Mouse (Mus musculus): Measurements from ENCODE around the gene Olfr574. TPM values are rescaled to one million over a fixed set of nuclear protein-coding genes. Genes with fewer than 3 reads are reported as not detected.

Olfr574 gene
- polyA plus RNA-seq, 1 experiment from 2014 or later, result not detected

- no peak within 1 kb of the TSS for H3K4me2 ChIP-seq (replicated peaks)
- H3K4me3 ChIP-seq, result no peak within 1 kb of the TSS
- H3K4me1 ChIP-seq, result no peaks in the 10 kb centered on the region
- 61% methylated on average over 2 of the region's 2 CpGs for WGBS
- no peaks in the 10 kb centered on the region for H3K36me3 ChIP-seq
- H3K9ac ChIP-seq, result no peak within 1 kb of the TSS
- no peak within 1 kb of the TSS for H3K27ac ChIP-seq
- no peaks in the 10 kb centered on the region for H3K27me3 ChIP-seq
- no peak for ATAC-seq (ENCODE audit: low FRiP score)
- H3K9me3 ChIP-seq (replicated peaks), result no peaks in the 10 kb centered on the region
Measured at GRCm38 (mm10) chr7:102962360-102962759, 14.1 kb downstream of the Olfr574 start, which contains the start of gene Olfr576. Gene Olfr576, plus strand, starts transcription at chr7:102962660.

DNA sequence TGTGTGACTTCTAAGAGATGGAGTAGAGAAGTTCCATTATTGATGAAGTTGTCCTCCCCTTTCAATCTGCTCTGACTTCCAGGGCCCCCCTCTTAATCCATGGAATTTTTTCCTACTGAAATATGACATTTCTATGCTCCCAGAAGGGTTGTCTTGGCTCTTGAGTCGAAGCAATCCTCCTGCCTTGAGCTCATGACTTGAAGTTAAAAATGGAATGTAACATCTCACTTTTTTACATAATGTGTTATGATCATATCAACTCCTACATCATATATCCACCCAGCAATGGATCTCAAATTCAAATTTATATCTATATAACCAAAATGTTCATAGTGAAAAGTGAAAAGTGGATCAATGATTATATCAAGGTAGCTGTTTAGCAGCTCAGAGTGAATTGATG, 26.1 kb downstream of the Olfr574 start:
- H3K27ac ChIP-seq, result no peak overlapping the region
- no peaks in the 10 kb centered on the region for H3K9me3 ChIP-seq (replicated peaks)
- H3K4me3 ChIP-seq, result no peak overlapping the region
- no peaks in the 10 kb centered on the region for H3K27me3 ChIP-seq
- ATAC-seq (ENCODE audit: low FRiP score), result no peak
- WGBS, result 43% methylated on average over 1 of the region's 1 CpGs
- H3K4me1 ChIP-seq, result no peaks in the 10 kb centered on the region
- H3K9ac ChIP-seq, result no peak overlapping the region
- H3K4me2 ChIP-seq (replicated peaks), result no peak overlapping the region
- no peaks in the 10 kb centered on the region for H3K36me3 ChIP-seq

DNA sequence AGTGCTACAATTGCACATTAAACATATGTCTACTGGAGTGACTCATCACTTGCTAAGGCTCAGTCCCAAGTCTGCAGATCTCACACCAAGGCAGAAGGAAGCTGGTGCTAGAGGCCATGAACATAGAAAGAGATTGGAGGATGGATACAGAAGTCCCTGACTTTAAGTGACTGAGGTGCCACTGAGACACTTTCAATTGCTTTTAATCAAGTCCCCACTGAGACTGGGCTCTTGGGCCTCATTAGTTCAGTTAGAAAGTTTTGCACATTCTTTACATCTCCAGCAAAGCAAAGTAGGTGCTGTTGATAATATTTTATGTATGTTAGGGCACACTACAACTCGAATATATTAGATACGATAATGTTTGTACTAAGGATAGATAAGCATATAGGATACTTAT, 27.6 kb downstream of the Olfr574 start, which contains the start of gene Olfr577:
TSS of gene Olfr577 (minus strand) at position 101 of the 400 bp plus-strand sequence.
- no peak for ATAC-seq (ENCODE audit: low FRiP score)
- Histone ChIP-seq H3K4me3 (no peak within 1 kb of the TSS), H3K36me3 (no peaks in the 10 kb centered on the region), H3K4me1 (no peaks in the 10 kb centered on the region), H3K27me3 (no peaks in the 10 kb centered on the region), H3K9ac (no peak within 1 kb of the TSS), H3K27ac (no peak within 1 kb of the TSS), H3K9me3 (replicated peaks) (no peaks in the 10 kb centered on the region), H3K4me2 (replicated peaks) (no peak within 1 kb of the TSS)
- WGBS, result 73% methylated on average over 2 of the region's 2 CpGs

DNA sequence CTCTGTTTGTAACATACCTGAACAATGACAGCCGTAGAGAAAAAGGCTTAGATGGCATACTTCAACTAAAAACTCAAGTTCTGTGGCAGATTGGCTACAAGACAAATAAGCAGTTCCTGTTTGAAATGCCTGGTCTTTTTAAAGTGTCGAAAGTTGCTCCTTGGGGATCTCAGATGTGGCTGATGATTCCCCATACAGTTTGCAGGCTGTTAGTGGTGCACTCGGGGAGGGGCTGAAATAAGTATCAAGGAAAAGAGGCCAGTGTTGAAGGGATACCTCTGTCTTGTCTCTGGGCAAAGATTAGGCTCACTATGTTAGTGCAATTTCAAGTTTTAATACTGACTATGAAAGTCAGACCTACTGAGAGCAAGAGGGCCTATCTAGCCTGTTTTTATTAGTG, 41.0 kb downstream of the Olfr574 start, which contains the start of gene Olfr578:
TSS of gene Olfr578 (minus strand) at position 101 of the 400 bp plus-strand sequence.
- no peak for ATAC-seq (ENCODE audit: low FRiP score)
- Histone ChIP-seq H3K36me3 (no peaks in the 10 kb centered on the region), H3K9ac (no peak within 1 kb of the TSS), H3K27me3 (no peaks in the 10 kb centered on the region), H3K4me1 (no peaks in the 10 kb centered on the region), H3K9me3 (replicated peaks) (no peaks in the 10 kb centered on the region), H3K4me2 (replicated peaks) (no peak within 1 kb of the TSS), H3K27ac (no peak within 1 kb of the TSS), H3K4me3 (no peak within 1 kb of the TSS)
- 63% methylated on average over 3 of the region's 3 CpGs for WGBS

Other genes starting within 250 kb of the Olfr574 start
- 0.18 and 0.48 TPM in 2 replicates for gene Olfr558, start 246.3 kb upstream of the Olfr574 start, polyA plus RNA-seq (2016; fragmentation: Nextera tagmentation; extraction: Ambion mirVana)
- gene Olfr33, start 229.4 kb upstream of the Olfr574 start, polyA plus RNA-seq (2016; fragmentation: Nextera tagmentation; extraction: Ambion mirVana), result not detected in 2 replicates
- not detected in 2 replicates for gene Olfr559, start 221.0 kb upstream of the Olfr574 start, polyA plus RNA-seq (2016; fragmentation: Nextera tagmentation; extraction: Ambion mirVana)
- not detected in 2 replicates for gene Olfr560, start 189.1 kb upstream of the Olfr574 start, polyA plus RNA-seq (2016; fragmentation: Nextera tagmentation; extraction: Ambion mirVana)
- gene Olfr78, start 189.0 kb upstream of the Olfr574 start, polyA plus RNA-seq (2016; fragmentation: Nextera tagmentation; extraction: Ambion mirVana), result 0.10 and 0.13 TPM in 2 replicates
- gene Olfr561, start 177.2 kb upstream of the Olfr574 start, polyA plus RNA-seq (2016; fragmentation: Nextera tagmentation; extraction: Ambion mirVana), result not detected in 2 replicates
- not detected in 2 replicates for gene Olfr564, start 145.0 kb upstream of the Olfr574 start, polyA plus RNA-seq (2016; fragmentation: Nextera tagmentation; extraction: Ambion mirVana)
- gene Olfr566, start 89.7 kb upstream of the Olfr574 start, polyA plus RNA-seq (2016; fragmentation: Nextera tagmentation; extraction: Ambion mirVana), result not detected in 2 replicates
- not detected in 2 replicates for gene Olfr568, start 71.3 kb upstream of the Olfr574 start, polyA plus RNA-seq (2016; fragmentation: Nextera tagmentation; extraction: Ambion mirVana)
- not detected in 2 replicates for gene Olfr569, start 57.6 kb upstream of the Olfr574 start, polyA plus RNA-seq (2016; fragmentation: Nextera tagmentation; extraction: Ambion mirVana)
- gene Olfr570, start 53.9 kb upstream of the Olfr574 start, polyA plus RNA-seq (2016; fragmentation: Nextera tagmentation; extraction: Ambion mirVana), result not detected in 2 replicates
- gene Olfr571, start 30.9 kb upstream of the Olfr574 start, polyA plus RNA-seq (2016; fragmentation: Nextera tagmentation; extraction: Ambion mirVana), result not detected in 2 replicates
- not detected in 2 replicates for gene Olfr572, start 24.1 kb upstream of the Olfr574 start, polyA plus RNA-seq (2016; fragmentation: Nextera tagmentation; extraction: Ambion mirVana)
- gene Olfr573-ps1, start 5.9 kb upstream of the Olfr574 start, polyA plus RNA-seq (2016; fragmentation: Nextera tagmentation; extraction: Ambion mirVana), result not detected in 2 replicates
- gene Olfr575, start 10.3 kb downstream of the Olfr574 start, polyA plus RNA-seq (2016; fragmentation: Nextera tagmentation; extraction: Ambion mirVana), result not detected in 2 replicates
- gene Olfr576, start 14.2 kb downstream of the Olfr574 start, polyA plus RNA-seq (2016; fragmentation: Nextera tagmentation; extraction: Ambion mirVana), result not detected in 2 replicates
- gene Olfr577, start 27.5 kb downstream of the Olfr574 start, polyA plus RNA-seq (2016; fragmentation: Nextera tagmentation; extraction: Ambion mirVana), result not detected in 2 replicates
- gene Olfr578, start 40.9 kb downstream of the Olfr574 start, polyA plus RNA-seq (2016; fragmentation: Nextera tagmentation; extraction: Ambion mirVana), result not detected in 2 replicates
- not detected in 2 replicates for gene Olfr582, start 89.6 kb downstream of the Olfr574 start, polyA plus RNA-seq (2016; fragmentation: Nextera tagmentation; extraction: Ambion mirVana)
- not detected in 2 replicates for gene Olfr583, start 102.8 kb downstream of the Olfr574 start, polyA plus RNA-seq (2016; fragmentation: Nextera tagmentation; extraction: Ambion mirVana)
- gene Olfr584, start 133.4 kb downstream of the Olfr574 start, polyA plus RNA-seq (2016; fragmentation: Nextera tagmentation; extraction: Ambion mirVana), result not detected in 2 replicates
- gene Olfr585, start 149.3 kb downstream of the Olfr574 start, polyA plus RNA-seq (2016; fragmentation: Nextera tagmentation; extraction: Ambion mirVana), result not detected in 2 replicates
- gene Olfr586, start 177.2 kb downstream of the Olfr574 start, polyA plus RNA-seq (2016; fragmentation: Nextera tagmentation; extraction: Ambion mirVana), result not detected in 2 replicates
- not detected in 2 replicates for gene Olfr588-ps1, start 192.4 kb downstream of the Olfr574 start, polyA plus RNA-seq (2016; fragmentation: Nextera tagmentation; extraction: Ambion mirVana)
- gene Olfr589, start 207.9 kb downstream of the Olfr574 start, polyA plus RNA-seq (2016; fragmentation: Nextera tagmentation; extraction: Ambion mirVana), result not detected in 2 replicates
- gene Olfr591, start 229.9 kb downstream of the Olfr574 start, polyA plus RNA-seq (2016; fragmentation: Nextera tagmentation; extraction: Ambion mirVana), result not detected in 2 replicates
- gene Olfr592, start 236.3 kb downstream of the Olfr574 start, polyA plus RNA-seq (2016; fragmentation: Nextera tagmentation; extraction: Ambion mirVana), result not detected in 2 replicates